Mouse (Mus musculus) T-cell, adult 2 months (primary cell): Measurements from ENCODE around the gene Rnase9.
A peak's percentile ranks its signal among the peaks of the same experiment; 100 is the strongest.

ENCODE experiments used
- DNase-seq: peaks from one replicate; pipeline ENCODE4 v3.0.0; 2022; ENCODE audit warnings: low spot score

Gene Rnase9

GRCm38 (mm10) chr14:51041769-51042168 is at the start of gene Rnase9:
Gene Rnase9 (minus strand): TSS chr14:51041869.
- no peak for DNase-seq

- peak; percentile 84 for DNase-seq
These were observed 48.6 kb upstream of the Rnase9 start for GRCm38 (mm10) chr14:51090077-51090781.

GRCm38 (mm10) chr14:51089674-51090076 is 48.0 kb upstream of the Rnase9 start:
- no peak for DNase-seq

- peak; percentile 96 for DNase-seq
These were observed 47.5 kb upstream of the Rnase9 start for GRCm38 (mm10) chr14:51088970-51089673.

- DNase-seq = peak; percentile 82
These were observed 46.7 kb upstream of the Rnase9 start for GRCm38 (mm10) chr14:51088166-51088969.

GRCm38 (mm10) chr14:51087762-51088161 is 46.1 kb upstream of the Rnase9 start:
- no peak for DNase-seq

GRCm38 (mm10) chr14:51085911-51086310 is 44.2 kb upstream of the Rnase9 start:
- DNase-seq = no peak

- DNase-seq = no peak
These were observed 43.4 kb upstream of the Rnase9 start for GRCm38 (mm10) chr14:51085086-51085485.

GRCm38 (mm10) chr14:51083805-51084204 is 42.1 kb upstream of the Rnase9 start:
- peak; percentile 15 for DNase-seq

GRCm38 (mm10) chr14:51082599-51083581 is 41.2 kb upstream of the Rnase9 start:
- peak; percentile 68 for DNase-seq

- DNase-seq = no peak
These were observed 39.4 kb upstream of the Rnase9 start for GRCm38 (mm10) chr14:51081035-51081434.

- DNase-seq = no peak
These were observed 37.5 kb upstream of the Rnase9 start for GRCm38 (mm10) chr14:51079180-51079579.

- no peak for DNase-seq
These were observed 32.7 kb upstream of the Rnase9 start, which contains the start of gene Olfr750 for GRCm38 (mm10) chr14:51074335-51074734. Gene Olfr750 (minus strand): TSS chr14:51074435.

- peak; percentile 51 for DNase-seq
These were observed 27.9 kb upstream of the Rnase9 start for GRCm38 (mm10) chr14:51069617-51070016.

- no peak for DNase-seq
These were observed 27.3 kb upstream of the Rnase9 start for GRCm38 (mm10) chr14:51068956-51069355.

- no peak for DNase-seq
These were observed 19.1 kb upstream of the Rnase9 start for GRCm38 (mm10) chr14:51060761-51061160.

- DNase-seq = peak; percentile 4
These were observed 15.7 kb upstream of the Rnase9 start, which contains the start of gene Rnase12 for GRCm38 (mm10) chr14:51057401-51057831. Gene Rnase12 (minus strand): TSS chr14:51057661.

GRCm38 (mm10) chr14:51054243-51055237 is 12.9 kb upstream of the Rnase9 start:
- DNase-seq = no peak

- DNase-seq = no peak
These were observed 11.5 kb upstream of the Rnase9 start for GRCm38 (mm10) chr14:51053176-51053575.

- no peak for DNase-seq
These were observed 10.3 kb upstream of the Rnase9 start for GRCm38 (mm10) chr14:51051941-51052340.
